Mouse (Mus musculus) right cerebral cortex, adult 18-20 months (tissue): ENCODE data around the gene Iqck.

Experiments
- DNase-seq: peaks from one replicate; pipeline ENCODE4 v3.0.0; 2022; ENCODE audit warnings: mixed read lengths

Iqck gene

DNA sequence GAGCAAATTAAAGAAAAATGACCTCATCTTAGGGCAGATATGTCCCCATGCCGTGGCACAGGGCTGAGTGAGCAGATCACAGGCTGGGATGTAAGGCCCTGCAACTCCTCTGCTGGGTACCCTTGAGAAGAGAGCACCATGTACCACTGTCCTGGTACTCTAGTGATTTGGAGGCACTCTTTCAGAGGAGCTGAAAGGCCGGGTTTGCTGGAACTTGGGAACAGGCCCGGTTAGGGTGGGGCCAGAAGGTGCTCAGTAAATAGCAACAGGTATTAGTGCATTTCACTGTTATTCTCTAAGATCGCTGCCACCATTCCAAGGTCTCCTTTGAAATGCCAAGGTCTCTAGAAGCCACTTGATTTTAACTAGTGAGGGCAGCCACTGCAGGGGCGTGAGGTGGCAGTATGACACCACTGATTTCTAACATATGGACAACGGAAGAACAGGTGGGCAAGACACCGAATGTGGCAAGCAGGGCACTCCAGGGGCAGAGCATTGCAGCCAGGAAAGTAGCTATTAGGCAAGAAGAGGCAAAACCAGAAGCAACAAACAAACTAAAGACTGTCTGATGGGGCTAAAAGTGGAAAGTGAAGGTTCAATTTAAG, 59.1 kb downstream of the Iqck start:
- no peak for DNase-seq

DNA sequence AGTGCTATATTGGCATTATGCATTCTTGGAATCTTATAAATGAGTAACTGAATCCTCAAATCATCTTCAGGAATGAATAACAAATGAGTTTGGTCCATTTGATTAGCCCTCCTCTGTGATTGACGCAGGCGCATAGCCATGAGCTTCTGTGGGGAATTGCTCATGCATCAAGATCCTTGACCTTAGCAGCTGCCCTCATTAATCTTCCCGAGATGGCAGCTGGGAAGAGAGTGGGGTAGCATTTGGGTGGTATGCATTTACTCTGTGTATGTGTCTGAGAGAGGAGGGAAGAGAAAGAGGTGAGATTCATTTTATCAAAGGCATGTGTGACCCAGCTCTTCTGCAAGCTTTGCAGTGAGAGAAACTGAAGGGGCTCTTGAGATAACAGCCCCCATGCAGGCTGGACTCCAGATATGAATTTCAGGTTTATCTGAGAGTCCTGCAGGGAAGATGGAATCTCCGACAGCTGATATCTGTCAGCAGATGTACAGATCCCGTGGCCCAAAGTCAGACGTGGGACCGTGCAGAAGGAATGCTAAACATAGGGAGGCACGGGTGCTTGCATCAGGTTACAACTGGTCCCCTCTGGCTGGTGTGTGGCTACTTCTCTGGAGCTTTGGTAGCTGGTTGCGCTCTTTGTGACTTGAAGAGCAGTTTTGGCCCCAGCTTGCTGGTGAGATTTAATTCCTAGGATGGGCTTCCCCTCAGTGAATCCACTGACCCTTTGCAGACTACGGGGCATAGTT, 63.9 kb downstream of the Iqck start:
- no peak for DNase-seq

DNA sequence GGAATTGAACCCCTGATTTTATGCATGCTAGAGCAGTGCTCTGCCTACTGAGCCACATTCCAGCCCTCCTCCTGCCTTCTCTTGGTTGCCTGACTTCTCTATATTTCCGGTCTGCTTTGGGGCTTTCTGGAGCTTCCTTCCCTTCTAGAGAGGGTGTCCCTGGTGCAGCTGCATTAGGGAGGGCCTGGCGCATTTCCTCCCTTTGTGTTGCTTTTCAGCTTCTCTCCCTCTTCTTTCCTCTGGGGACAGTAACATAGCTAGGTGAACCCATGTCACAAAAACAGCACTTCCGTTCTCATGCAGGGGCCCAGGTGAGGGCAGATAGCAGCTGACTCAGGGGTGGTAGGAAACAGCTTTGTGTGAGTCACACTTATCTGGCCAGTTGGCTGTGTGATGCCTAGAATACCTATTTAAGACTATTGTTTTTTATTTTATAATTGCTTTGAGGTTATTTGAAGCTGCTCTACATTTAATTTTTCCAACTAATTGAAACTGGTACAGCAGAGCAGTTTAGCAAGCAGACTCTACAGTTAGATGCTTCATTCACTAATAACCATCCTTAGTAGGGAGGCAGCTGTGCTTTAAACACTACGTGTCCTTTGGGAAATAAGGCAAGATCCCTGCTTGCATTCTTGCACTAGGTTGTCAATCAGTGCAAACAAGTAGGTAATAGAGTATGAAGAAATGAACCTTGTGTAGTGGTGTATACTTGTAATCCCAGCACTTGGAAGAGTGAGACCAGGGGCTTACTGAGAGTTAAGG, 67.1 kb downstream of the Iqck start:
- DNase-seq = no peak

DNA sequence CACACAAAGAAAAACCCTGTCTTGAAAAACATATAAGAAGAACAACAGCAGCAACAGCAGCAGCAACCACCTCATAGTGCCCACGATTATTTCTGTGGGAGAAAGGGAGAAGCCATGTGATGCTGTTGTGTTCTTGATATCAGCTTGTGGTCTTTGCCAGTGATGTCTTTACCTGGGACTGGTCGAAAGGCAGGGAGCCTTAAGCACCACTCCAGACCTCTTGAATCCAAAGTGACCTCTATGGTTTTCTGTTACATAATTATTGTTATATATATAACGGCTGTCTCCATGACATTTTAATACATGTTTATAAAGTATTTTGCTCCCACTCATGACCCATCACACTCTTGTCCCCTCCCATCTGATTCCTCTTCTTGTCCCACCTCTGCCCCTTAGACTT, 70.0 kb downstream of the Iqck start:
- DNase-seq = no peak

DNA sequence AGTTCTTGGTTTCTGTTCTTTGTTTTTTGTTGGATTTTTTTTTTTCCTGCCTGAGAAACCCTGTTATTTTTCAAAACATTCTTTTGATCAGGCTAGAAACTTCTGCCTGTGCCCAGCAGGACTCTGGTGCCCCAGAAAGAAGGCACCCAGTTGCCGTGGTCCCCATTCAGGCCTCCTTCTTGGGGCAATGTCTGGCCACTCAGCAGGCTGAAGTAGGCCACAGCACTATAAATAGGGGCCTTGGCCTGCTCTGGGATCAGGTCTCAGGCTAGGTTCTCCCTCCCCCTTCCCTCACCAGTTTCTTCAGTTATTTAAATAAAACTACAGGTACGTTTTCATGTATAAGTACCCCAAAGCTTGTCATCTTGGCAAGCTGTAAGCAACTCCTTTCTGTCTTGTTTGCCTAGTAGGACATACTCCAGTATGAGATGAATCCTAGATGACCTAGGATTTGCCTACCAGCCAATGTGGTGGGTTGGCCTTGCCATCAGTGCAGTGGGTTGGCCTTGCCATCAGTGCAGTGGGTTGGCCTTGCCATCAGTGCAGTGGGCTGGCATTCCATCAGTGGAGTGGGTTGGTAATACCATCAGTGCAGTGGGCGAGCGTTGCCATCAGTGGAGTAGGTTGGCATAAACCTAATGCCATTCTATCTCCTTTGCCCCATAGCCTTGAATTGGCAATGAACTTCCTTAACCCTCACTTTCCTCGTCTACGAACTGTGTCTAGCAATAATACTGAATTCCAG, 71.1 kb downstream of the Iqck start:
- DNase-seq = peak; percentile 13

DNA sequence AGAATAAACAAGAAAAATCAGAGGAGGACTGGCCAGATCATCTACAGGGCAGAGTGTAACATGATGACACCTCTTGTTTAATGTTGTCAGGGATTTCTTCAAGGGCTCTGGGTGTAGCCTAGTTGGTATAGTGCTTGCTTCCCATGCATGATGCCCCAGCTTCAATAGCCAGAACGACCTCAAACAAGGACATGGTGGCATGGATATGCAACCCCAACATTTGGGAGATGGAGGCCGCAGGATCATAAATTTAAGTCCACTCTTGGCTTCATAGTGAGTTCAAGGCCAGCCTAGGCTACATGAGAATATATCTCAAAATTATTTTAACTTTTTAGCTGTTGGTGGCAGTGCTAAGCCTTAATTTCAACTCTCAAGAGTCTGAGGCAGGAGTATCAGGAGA, 71.7 kb downstream of the Iqck start:
- DNase-seq = no peak

DNA sequence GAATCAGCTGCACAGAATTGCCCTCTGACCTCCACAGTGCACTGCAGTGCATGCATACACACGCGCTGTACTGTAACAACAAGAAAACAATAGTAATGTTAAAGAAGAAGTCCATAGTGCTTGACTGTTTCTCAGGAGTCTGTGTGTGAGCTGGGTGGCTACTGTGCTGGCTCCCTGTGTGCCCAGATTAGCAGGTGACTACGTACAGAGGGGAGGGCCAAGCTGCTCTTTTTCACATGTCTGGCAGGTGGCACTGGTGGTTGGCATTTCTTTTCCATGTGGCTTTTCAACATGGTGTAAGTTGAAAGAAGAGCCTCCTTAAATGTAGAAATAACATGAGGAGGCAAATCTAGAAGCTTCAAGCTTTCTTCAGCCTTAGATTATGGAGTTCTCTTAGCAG, 72.8 kb downstream of the Iqck start:
- DNase-seq = no peak

DNA sequence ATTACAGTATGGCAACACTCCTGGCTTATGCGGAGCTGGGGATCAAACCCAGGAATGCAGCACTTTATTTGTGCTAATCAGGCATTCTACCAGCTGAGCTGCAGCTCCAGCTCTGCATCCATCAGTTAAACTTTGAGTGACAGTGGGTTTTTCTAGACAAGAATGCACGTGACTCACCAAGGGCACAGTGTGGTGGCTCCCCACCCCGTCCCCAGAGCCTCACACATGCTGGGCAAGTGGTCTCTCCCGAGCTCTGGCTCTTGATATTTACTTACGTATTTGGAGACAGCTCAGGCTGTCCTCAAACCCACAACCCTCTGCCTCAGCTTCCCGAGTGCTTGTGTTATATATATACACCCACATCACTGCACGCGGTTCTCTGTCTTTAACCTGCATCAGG, 73.4 kb downstream of the Iqck start:
- DNase-seq = no peak

DNA sequence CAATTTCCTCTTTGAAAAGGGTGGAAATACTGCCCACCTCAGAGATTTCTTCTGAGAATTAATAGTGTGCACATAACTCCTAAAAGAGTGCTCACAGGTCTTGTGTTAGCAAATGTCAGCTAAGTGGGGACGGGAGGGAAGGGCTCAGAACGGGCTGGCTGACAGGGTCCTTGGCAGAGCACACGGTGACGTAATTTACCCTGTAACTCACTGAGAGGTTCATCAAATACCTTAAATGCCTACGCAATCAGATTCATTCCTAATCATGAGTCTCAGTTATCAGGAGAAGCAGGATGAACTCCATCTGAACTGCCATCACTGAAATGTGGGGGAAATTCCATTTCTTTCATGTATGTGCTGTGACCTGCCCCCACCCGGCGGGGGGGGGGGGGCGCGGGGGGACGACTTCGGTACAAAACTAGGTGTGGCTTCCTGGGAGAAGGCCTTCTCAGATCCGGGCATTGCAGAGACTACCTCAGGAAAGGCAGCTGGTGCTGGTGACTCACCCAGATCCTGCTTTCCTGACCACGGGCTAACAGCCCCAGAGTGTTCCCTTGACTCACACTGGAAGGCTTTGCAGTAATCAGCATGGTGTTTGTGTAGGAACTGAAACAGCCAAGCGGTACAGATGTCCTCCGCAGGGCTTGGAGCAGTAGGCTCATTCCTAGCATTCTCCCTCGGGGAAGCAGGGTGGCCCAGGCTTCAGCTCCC, 74.2 kb downstream of the Iqck start:
- peak; percentile 63 for DNase-seq

DNA sequence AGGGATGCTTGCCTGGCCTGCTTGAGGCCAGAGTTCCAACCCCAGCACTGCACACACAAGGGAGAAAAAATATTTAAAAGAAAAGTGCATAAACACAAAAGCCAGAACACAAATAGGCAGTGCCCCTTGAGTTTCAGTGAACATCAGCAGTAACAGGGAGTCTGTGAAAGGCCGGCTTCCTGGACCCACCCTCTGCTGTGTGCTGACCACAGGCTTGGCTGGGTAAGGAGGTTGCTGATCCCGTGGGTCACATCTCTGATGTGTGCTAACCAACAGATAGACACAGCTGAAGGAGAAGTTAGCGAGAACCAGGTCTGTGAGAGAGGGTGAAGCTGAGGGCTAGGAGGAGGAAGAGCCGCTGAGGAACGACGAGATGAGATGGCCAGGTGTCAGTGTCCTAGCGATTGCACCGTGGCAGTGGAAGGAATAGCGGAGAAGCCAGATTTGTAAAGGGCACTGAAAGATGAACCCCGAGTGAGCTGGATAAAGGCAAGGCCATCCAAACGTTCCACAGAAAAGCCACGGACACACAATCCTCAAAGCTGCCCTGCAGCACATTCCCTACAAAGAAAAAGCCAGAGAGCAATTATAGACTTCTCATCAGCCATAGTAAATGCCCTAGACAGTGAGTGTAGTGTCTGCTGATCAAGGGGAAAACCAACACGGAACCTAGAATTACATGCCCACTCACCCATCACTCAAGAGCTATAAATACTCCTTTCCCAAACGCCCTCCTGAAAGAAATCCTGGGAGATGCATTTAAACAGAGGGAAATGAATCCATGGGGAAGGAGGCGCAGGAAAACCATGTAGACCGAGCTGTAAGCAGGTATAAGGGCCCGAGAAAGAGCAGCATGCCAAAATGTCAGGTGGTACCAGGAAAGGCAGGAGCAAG, 76.2 kb downstream of the Iqck start:
- no peak for DNase-seq

DNA sequence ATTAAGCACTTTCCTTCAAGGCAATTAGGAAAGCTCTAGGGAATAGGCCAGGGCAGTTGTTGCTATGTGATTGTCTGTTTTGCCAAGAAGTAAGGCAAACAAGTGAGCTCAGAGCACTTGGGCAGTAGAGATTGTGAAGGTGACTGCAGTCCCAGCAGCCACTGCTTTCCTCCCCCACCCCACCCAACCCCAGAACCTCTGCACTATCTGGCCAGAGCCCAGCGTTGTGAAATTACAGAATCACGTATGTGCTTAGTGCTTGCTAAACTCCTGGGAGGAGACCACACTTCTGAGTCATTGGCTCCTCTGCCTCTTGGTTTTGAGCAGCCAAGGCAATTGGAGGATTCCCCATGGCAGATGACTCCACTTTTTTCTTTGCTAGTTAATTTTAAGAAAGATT, 79.8 kb downstream of the Iqck start:
- no peak for DNase-seq

DNA sequence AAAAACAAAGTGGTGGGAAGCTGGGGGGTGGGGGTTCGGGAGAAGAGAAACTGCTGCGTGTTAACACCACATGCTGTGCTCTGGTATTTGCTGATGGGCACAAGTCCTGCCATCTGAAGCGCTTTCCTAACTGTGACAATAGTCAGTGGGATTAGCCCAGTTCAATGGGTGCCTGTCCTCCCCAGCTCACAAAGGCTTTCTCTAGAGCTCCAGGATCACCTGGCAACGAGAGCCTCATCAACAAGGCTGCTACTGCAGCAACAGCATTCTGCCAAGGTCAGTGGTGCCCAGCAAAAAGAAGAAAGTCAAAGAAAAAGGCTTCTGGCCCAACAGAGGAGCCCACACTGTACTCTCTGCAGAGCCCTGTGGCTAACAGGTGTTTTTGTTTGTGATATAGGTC, 81.3 kb downstream of the Iqck start:
- no peak for DNase-seq

DNA sequence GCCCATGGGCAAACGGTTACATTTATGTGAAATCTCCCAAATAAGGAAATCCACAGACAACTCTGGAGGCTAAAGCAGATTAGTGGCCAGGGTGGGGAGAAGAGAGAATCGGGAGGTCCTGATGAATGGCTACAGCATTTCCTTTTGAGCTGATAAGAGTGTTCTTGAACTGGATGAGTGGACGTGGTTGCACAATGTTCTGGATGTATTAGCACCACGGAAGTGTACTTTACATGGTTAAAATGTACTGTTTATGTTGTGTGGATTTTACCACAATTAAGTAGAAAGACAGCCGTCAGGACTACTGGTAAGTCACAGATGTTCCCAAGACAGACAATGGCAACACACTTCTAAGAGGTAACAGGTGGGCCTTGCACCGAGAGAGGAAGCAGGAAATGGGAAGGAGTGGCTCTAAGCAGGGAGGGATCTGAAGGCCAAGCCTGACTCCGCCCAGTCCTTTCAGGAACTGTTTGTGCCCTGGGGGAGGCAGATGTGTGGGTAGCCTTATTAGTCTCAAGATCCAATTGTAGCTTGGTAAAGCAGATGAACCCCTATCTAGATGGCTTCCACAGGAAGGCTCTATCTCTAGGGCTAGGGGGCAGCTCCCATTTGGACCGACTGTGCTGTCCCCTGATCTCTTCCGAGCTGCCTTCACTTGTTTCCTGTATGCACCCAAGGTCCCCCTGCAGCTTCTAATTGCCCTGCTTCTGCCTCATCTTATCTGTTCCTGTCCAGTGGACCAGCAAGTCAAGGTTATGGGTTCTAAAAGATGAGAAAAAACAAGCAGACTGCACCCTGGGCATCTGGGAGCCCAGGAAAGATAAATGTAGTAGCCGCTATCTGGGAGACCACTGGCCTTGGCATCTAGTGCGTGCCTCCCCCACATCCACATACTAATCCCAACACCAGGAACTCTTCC, 82.2 kb downstream of the Iqck start:
- DNase-seq = no peak

DNA sequence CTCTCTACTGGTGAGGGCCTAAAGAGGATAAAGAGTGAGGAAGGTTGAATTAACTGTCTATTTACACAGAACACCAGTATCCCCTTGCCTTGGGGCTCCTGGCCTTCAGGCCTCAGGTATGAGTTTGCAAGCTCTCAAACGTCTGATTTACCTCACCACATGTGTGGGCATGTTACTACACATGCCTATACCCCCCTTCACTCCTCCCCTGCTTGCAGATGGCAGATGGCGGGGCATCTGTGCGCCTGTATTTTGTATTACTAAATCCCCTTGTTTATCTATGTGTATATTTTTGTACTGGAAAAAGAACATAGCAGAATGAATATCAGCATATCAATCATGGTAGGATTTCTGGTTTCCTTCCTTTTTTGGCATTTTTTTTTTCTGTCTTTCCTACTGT, 86.7 kb downstream of the Iqck start:
- peak; percentile 33 for DNase-seq

DNA sequence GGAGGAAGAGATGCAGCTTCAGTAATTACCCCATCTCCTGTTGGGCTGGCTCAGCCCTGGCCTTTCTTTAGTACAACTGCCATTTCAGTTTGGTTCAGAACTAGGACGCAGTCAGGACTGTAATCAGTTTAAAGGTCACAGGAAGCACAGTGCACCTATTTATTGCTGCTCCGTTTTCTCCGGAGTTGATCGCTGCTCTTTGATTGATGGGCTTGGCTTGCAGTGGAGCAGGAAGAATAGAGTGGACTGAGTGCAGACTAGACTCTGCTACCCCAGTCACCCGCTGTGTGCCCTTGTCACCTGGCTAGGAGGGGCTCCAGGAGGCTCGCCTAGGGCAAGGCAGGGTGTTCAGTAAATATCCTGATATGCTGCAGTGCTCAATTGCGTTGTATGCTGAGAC, 87.6 kb downstream of the Iqck start:
- DNase-seq = no peak

DNA sequence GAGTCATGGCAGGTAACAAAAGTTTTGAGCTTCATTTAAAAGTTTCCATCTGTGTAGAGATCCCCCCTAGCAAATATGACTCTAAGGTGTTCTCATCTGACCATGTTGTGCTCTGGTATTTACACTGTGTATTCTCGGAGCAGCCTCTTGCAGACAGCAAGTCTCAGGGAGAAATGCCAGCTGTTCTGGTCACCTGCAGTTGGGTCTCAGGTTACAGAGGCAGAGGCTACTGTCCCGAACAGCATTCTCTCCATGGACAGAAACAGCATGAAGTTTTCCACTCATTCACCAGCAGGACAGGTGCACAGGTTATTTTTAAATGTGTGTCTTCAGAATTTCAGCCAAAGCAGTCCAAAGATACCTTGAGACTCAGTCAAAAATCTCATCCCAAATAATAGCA, 89.3 kb downstream of the Iqck start:
- no peak for DNase-seq

DNA sequence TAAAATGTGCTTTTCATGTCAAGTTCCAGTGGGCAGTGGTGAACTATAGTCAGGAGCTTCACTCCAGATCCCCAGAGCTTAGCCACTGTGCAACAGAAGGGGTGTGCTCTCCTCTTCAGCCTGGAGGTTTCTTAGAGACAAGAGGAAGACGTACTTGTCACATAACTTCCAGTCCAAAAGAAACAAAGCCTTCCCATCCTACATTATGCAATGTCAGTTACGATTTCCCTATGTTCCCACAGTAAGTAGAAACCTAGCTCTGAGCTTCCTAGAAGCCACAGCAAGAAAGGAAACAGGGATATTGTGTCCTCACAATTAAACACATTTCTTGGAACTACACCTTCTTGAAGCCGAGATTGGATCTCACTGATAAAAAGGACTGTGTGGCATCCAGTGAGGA, 91.7 kb downstream of the Iqck start:
- no peak for DNase-seq

DNA sequence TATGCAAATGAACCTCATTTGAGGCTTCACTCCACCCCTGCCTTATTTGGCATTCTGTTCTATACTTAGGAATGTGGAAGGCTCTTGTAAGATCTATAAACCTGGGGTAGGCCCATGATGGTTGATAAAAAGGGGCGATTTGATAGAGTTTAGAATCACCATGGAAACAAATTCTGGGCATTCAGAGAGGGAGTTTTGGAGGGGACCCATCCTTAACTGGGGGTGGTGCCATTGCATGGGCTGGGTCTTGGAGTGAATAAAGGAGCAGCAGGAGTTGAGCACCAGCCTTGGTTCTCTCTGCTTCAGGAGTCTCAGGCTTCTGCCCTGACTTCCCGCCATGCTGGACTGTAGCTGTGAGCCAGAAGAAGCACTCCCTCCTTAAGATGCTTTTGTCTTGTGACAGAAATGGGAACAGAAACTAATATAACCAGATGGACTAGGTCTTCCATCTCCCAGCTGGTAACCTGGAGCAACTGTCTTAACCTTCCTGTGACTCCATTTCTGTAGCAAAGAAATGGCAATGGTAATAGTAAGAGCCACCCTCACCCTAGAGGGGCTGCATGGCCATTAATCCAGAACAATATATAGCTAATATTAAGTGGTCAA, 93.2 kb downstream of the Iqck start:
- no peak for DNase-seq

DNA sequence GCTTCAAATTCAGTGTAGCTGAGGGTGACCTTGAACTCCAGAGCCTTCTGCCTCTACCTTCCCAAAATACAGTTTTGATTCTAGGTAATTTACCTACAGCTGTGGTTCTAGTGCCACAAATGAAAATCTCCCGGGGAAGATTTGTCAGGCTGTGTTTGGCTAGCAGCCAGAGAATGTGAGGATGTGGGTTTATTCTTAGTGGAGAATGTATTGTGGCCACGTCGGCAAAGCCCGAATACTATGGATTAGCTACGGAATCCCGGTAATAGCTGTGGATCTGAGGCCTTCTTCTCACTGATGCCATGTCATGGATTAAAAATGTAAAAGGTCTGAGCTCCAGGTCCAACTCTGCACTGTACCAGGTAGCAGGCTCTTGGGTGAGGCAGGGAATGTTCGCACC, 94.2 kb downstream of the Iqck start:
- DNase-seq = no peak

DNA sequence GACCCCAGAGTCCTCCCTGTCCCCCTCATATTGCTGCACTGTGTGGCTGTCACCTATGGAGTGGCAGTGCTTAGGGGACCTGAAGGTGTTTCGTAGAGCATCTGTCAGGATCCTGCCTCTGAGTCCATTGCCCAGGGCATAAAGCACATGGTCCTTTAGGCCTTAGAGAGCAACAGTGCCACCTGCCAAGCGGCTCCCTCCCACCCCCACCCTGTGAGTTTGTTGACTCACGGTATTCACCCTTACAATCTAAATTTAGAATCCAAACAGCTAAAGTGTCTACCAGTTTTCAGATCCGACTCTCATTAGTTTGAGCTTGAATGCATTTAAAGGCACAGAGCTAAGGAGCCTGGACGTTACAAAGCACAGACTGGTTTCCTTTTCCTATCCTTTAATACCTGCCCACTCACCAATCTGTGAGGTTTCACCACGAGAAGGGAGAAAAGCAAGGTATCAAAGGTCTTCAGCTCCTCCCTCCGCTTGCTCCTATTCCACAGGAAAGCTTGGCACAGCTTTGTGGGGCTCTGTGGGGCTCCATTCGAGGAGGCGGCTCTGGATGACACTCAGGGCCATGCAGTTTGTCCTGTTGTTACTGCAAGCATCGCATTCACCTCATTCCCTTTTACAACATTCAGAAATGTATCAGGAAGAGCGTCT, 98.2 kb downstream of the Iqck start:
- no peak for DNase-seq
